Mouse (Mus musculus) gastrocnemius, adult 8-10 months (tissue): ENCODE data around the gene Cyp2c23. TPM values are rescaled to one million over a fixed set of nuclear protein-coding genes. Genes with fewer than 3 reads are reported as not detected.
A peak's percentile ranks its signal among the peaks of the same experiment; 100 is the strongest.

Source experiments
- DNase-seq, 2 experiments: peaks; one replicate each; pipeline ENCODE4 v3.0.0; 2022; ENCODE audit warnings: low spot score in 2 of 2
- total RNA-seq, 4 experiments: library from RNA; stranded (reverse); gene quantifications; 2 replicates each; pipeline ENCODE4 v1.2.4; 2022

The Cyp2c23 gene
- total RNA-seq, 4 experiments from 2014 or later, result 0.20 to 0.35 TPM; not detected in 2

DNA sequence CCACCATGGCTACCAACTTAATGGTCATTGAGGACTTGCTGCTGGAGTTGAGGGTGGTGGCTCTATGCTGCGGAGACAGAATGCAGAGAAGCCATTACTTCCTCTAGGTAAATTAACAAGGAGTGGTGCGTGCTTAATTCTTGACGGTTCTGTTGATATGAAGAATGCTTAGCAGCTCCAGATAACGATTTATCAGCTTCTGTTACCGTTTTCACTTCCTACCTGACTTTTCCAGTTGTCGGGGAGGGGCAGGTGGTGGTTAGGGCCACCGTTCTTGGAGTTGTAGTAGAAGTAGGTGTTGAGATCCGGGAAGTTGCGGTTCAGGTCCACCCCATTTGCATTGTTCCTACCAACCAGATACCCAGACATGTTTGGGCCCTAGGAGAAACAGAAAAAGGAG lies 55.3 kb downstream of the Cyp2c23 start:
- no peak for DNase-seq

DNA sequence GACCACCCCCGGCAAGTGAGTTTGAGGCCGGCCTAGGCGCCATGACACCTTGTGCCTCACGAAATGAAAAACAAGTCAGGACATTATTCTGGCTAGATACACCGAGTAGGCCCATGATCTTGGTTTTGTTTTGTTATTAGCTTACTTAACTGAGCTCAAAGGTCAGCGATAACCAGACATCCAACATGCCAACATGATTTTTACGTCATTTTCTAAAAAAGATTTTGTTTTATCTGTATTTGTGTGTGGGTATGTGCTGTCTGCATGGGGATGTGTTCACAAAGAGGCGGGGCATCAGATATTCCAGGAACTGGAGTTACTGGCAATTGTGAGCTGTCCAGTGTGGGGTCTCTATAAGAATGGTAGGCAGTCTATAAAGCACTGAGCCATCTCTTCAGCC lies 56.9 kb downstream of the Cyp2c23 start:
- no peak for DNase-seq

DNA sequence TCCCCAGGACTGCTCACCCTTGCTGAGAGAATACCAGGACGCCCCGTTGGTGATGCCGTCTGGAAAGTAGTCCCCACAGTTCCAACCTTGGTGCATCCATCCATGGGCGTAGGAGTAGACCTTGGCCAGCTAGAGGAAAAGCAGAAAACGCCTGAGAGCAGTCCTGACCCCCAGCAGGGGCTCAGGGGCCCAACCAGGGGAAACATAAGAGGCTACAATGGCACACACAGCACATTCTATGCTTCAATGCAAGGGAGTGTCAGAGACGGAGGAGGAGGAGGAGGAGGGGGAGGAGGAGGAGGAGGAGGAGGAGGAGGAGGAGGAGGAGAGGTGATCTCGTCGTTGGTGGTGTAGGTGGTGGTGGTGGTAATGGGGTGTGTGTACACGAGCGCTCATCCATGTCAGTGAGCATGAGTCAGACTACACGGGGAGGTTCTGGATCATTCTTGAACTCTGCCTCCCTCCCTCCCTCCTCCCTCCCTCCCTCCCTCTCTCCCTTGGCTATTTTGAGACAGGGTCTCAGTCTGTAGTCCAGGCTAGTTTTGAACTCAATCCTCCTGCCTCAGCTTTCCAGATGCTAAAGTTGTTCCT lies 60.5 kb downstream of the Cyp2c23 start:
- no peak for DNase-seq

DNA sequence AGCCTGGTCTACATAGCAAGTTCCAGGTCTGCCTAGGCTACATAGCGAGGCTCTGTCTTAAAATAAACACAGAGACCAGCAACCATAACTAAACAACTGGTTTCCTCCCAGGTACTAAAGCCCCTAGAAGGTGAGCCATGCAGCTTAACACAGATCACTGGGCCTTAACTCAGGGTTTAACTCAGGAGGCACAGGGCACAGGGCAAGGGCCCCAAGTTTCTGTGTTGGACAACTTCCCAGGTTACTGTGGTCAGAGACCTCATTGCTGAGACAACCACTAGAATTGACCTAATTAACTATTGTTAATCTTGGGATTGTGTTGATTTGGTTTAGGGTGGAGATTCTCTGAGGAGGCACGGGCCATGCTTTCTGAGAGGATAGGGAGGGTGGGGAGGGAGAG lies 62.5 kb downstream of the Cyp2c23 start:
- no peak for DNase-seq

DNA sequence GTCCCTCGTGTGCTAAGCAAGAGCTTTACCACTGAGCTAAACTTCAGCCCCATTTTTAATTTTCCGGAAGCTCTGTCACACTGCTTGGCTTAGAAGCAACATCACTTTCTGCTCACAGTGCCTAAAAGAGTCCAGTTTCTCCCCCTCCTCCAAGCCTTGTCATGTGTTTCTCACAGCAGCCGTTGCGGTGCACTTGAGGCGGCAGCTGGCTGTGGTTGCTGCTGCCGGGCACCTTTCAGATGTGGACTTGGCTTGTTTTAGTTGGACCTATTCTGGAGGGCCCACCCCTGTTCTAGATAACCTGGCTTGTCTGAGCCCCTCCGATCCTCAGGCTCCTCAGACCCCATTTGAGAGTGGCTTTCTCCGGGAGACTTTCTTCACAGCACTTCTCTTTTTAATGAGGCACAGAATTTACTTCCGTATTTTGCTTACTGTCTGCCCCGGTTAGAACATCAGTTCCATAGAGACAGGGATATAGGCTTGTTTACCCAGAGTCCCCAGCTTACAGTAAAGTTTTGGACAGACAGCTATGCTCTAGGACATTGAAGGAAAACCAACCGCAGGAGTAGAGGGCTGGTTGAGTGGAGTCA lies 63.4 kb downstream of the Cyp2c23 start:
- DNase-seq, result no peak

DNA sequence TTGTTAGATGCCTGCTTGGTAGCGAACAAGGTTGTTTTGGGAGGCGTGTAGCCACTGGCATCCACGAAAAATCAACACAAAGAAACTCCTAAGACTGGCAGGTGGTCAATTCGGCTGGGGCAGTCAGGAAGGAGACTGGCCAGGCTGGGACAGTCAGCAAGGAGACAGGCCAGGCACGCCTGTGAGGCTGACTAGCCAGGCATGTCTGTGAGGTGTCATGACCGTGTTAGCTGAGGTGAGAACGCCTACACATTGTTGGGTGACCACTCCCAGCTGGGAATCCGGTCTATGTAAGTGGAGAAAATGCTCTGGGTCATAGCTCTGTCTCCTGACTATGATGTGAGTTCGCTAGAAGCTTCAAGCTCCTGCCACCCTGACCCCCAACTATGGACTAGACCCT lies 66.2 kb downstream of the Cyp2c23 start:
- no peak for DNase-seq

DNA sequence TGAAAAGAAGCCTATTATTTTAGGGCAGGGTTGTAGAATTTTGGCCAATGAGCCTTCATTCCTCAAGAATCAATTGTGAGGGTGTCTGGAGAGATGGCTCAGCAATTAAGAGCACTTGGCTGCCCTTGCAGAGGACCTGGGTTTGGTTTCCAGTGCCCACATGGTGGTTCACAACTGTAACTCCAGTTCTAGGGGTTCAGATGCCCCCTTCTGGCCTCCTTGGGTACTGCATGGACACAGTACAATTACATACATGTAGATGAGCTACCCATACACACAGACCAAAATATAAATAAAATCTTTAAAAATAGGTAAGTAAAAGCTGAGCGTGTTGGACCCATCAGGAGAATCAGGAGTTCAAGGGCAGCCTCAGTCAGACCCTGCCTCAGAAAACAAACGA lies 67.8 kb downstream of the Cyp2c23 start:
- DNase-seq, result no peak

DNA sequence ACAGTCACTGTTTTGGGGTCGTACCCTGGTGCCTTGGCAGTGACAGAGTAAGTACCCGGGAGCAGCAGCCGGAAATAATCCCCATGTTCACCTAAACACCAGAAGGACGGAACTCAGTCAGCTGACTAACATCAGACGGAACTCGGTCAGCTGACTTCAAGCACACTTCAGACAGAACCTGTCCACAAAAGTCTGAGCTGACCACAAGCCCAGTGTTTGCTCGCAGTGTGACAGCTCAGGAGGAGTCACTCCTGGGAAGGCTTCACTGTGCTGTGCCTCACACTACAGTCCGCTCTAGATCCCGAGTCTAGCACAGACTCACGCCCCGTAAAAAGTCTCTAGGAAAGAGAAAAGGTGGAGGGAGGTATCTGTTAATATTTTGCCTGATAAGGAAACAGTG lies 69.0 kb downstream of the Cyp2c23 start:
- no peak for DNase-seq

DNA sequence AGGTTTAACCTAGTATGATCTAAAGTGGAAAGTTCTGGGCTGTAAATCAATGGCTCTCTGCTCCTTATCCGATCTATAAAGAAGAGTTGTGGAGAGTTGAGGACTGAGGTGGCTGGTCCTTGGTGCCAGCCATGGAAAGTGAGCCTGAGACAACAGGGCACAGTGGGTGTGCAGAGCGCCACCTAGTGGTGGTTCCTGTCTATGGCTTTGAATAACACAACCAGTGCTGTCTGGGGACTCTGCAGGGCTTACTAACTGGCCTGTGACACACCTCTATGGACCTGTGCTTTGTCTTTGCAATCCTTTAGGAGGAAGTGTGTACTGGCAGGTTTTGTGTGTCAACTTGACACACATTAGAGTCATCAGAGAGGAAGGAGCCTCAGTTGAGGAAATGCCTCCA lies 69.8 kb downstream of the Cyp2c23 start:
- DNase-seq, result peak; percentile 47 to 56

DNA sequence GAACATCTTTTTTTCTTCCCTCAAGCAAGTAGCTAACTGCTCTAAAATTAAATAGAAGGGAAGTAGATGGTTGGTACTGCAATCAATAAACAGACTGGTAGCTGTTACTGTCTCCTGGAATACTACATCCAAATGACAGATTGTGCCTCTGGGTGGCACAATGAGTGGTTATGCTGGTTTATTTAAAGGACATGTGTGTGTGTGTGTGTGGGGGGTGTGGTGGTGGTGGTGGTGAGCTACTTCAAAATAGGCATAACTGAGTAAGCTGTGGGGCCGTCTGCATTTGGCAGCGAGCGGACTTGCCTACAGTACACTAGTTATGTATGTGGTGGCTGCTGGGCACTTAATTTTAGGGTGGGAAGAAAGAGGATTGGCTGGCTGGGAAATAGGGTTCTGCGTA lies 71.1 kb downstream of the Cyp2c23 start:
- DNase-seq, result no peak

DNA sequence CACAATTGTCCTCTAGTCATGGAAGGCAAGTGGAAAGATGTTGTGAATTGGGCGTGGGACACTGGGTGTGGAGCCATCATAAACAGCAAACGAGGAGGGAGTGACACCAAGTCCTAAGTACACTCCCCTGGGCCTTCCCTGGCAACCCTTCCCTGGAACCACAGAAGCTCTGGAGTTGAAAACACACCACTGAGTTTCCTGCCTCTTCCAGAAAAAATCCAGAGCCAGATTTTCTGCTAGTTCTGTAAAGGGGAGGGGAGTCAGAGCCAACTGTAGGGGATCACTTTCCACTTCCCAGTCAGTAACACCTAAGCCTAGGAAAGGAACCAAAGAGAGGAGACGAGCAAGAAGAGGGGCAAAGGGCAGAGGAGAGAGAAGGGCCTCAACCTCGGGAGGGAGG lies 71.6 kb downstream of the Cyp2c23 start:
- peak; percentile 16 to 45 for DNase-seq

DNA sequence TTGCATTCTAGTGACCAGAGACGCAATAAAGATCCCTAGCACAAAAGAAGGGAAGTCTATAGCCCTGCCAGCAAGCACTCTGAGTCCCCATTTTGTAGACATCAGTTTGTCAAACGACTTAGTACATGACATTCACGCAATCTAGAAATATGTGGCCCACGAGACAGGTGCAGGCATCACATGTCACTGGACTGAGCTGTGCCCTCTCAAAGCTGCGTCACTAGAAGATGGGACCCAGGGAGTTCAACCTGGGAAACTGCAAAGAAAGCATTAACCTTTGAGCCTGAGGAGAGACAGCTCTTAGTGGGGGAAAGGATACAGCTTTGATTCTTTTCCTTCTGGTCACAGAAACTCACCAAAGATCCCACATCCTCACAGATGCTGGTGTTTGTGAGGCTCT lies 73.7 kb downstream of the Cyp2c23 start:
- no peak for DNase-seq

Other genes starting within 250 kb of the Cyp2c23 start
- gene Abcc2, start 247.0 kb downstream of the Cyp2c23 start, total RNA-seq, result under 1 TPM in 1 of 4 experiments, not detected in 3; 0.11 TPM
- 10 to 100 TPM; 10.9 to 13.2 (median 12.2) TPM for gene Dnmbp, start 89.0 kb downstream of the Cyp2c23 start, total RNA-seq
- under 1 TPM in 3 of 4 experiments, not detected in 1; 0.16 to 0.31 (median 0.17) TPM for gene Cpn1, start 42.7 kb downstream of the Cyp2c23 start, total RNA-seq
- gene Erlin1, start 40.6 kb upstream of the Cyp2c23 start, total RNA-seq, result 1 to 10 TPM; 3.3 to 5.6 (median 4.5) TPM
- gene Chuk, start 78.3 kb upstream of the Cyp2c23 start, total RNA-seq, result 10 to 100 TPM; 11.9 to 18.3 (median 14.9) TPM
- gene Cwf19l1, start 106.7 kb upstream of the Cyp2c23 start, total RNA-seq, result 1 to 10 TPM; 6.3 to 8.0 (median 6.5) TPM
- gene Bloc1s2, start 117.2 kb upstream of the Cyp2c23 start, total RNA-seq, result 10 to 100 TPM; 13.0 to 16.2 (median 14.0) TPM
- not detected for gene Pkd2l1, start 163.2 kb upstream of the Cyp2c23 start, total RNA-seq
- not detected for gene Scd3, start 174.1 kb upstream of the Cyp2c23 start, total RNA-seq